Mouse (Mus musculus) hindbrain, embryonic 16.5 days (tissue): ENCODE results near the gene Grem1. TPM values are rescaled to one million over a fixed set of nuclear protein-coding genes. Genes with fewer than 3 reads are reported as not detected.

Experiments
- ATAC-seq: fragments of 200-750 bp; cut with Nextera tagmentation; 2 replicates; pipeline ENCODE4 v1.8.0; 2017; ENCODE audit warnings: moderate TSS enrichment, moderate library complexity
- H3K27ac ChIP-seq: fragments of 300-500 bp; sonication (generic); 2 replicates; pipeline ENCODE4 v1.5.1; 2014; ENCODE audit warnings: low read depth, mild to moderate bottlenecking, control low read depth, low read length, moderate library complexity
- H3K27me3 ChIP-seq: fragments of 300-500 bp; sonication (generic); replicated peaks from 2 replicates; pipeline ENCODE4 v1.6.1; 2014; ENCODE audit warnings: low read length; ENCODE audit not compliant: control insufficient read depth, insufficient read depth
- H3K36me3 ChIP-seq: fragments of 300-500 bp; sonication (generic); 2 replicates; pipeline ENCODE4 v1.6.1; 2014; ENCODE audit warnings: mild to moderate bottlenecking, low read length, moderate library complexity, mixed read lengths; ENCODE audit not compliant: control insufficient read depth, insufficient read depth
- H3K4me1 ChIP-seq: fragments of 300-500 bp; sonication (generic); 2 replicates; pipeline ENCODE4 v1.6.1; 2014; ENCODE audit warnings: low read depth, low read length; ENCODE audit not compliant: control insufficient read depth, insufficient read depth
- H3K4me2 ChIP-seq: fragments of 300-500 bp; sonication (generic); 2 replicates; pipeline ENCODE4 v1.6.1; 2014; ENCODE audit warnings: mild to moderate bottlenecking, low read length, control low read depth, moderate library complexity
- H3K4me3 ChIP-seq: fragments of 300-500 bp; sonication (generic); 2 replicates; pipeline ENCODE4 v1.5.1; 2014; ENCODE audit warnings: mild to moderate bottlenecking, low read length, control low read depth, moderate library complexity
- H3K9ac ChIP-seq: fragments of 300-500 bp; sonication (generic); 2 replicates; pipeline ENCODE4 v1.6.1; 2014; ENCODE audit warnings: low read depth, mild to moderate bottlenecking, control low read depth, low read length, moderate library complexity
- H3K9me3 ChIP-seq: fragments of 300-500 bp; sonication (generic); 2 replicates; pipeline ENCODE4 v1.6.1; 2014; ENCODE audit warnings: mild to moderate bottlenecking, low read length, moderate library complexity; ENCODE audit not compliant: control insufficient read depth
- WGBS: fragments of 180-500 bp; shearing (Covaris S2); extraction: QIAGEN DNeasy Blood & Tissue Kit; methylation state at CpG from one replicate; pipeline ENCODE4 v1.1.7; 2014; 5-methylcytosine and 5-hydroxymethylcytosine counted together
- polyA plus RNA-seq: library from polyadenylated mRNA; unstranded; fragments of >200 nt; fragmentation: Nextera tagmentation; extraction: Ambion mirVana; gene quantifications from 2 replicates; pipeline ENCODE4 v1.2.1, GENCODE M21; 2015

Gene Grem1
- polyA plus RNA-seq, 1 experiment from 2014 or later: 2.0 TPM

DNA sequence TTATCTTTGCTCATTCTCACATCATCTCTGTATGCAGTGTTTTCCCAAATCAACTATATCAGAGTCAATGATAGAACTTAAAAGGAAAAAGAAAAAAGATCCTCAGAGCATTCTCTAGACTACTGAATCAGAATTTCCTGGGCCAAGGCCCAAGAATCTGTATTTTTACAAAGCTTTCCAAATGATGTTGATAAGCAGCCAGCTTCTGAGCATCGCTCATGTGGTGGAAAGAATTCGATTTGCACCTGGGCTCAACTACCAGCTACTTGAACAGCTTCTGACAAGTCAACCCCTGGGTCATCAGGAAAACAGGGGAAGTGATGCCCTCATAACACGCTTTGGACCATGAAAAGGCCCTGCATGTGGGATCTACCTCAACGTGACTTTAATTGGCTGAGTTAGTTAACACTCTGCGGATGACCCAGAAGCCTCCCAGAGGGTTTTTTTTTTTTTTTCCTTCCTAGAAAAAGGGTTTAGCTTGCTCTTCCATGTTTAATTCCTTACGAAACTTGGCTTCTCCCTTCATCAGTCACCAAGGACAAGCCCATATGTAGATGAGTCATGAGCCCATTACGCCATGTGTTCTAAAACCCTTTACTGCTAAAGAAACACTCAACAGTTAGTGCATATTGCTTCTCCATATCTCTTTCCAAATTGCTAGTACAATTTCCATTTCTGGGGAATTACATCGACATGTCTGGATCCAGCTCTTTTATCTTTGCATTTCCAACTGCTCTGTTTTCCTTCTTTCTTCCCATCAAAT lies 10.3 kb upstream of the Grem1 start:
- H3K4me2 ChIP-seq: no peak overlapping the region
- H3K36me3 ChIP-seq: no peaks in the 10 kb centered on the region
- no peaks in the 10 kb centered on the region for H3K9me3 ChIP-seq
- H3K27me3 ChIP-seq: no peaks in the 10 kb centered on the region
- H3K9ac ChIP-seq: no peak overlapping the region
- H3K4me3 ChIP-seq: no peak overlapping the region
- no peak overlapping the region for H3K27ac ChIP-seq
- H3K4me1 ChIP-seq: no peaks in the 10 kb centered on the region
- 91% methylated on average over 8 of the region's 8 CpGs for WGBS
- no peak for ATAC-seq

GRCm38 (mm10) chr2:113765885-113766284 lies 7.4 kb upstream of the Grem1 start:
- Histone ChIP-seq H3K4me1 (no peaks in the 10 kb centered on the region), H3K9ac (no peak overlapping the region), H3K36me3 (no peaks in the 10 kb centered on the region), H3K4me2 (no peak overlapping the region), H3K27me3 (no peaks in the 10 kb centered on the region), H3K4me3 (no peak overlapping the region), H3K27ac (no peak overlapping the region), H3K9me3 (no peaks in the 10 kb centered on the region)
- 42% methylated on average over 1 of the region's 1 CpGs for WGBS
- ATAC-seq: no peak

GRCm38 (mm10) chr2:113764968-113765367 lies 6.5 kb upstream of the Grem1 start:
- no peak overlapping the region for H3K4me3 ChIP-seq
- 83% methylated on average over 5 of the region's 5 CpGs for WGBS

GRCm38 (mm10) chr2:113757525-113758310 lies 728 bp downstream of the Grem1 start:
- Histone ChIP-seq H3K4me2 (peak overlapping the region; percentile 97), H3K4me3 (peak overlapping the region; percentile 53), H3K9me3 (no peaks in the 10 kb centered on the region), H3K9ac (peak overlapping the region; percentile 58), H3K27me3 (no peaks in the 10 kb centered on the region), H3K27ac (no peak overlapping the region), H3K36me3 (no peaks in the 10 kb centered on the region), H3K4me1 (peaks cover 14% of the 10 kb centered on the region)
- under 1% methylated on average over 47 of the region's 47 CpGs for WGBS
- ATAC-seq: peak; percentile 67

More at GRCm38 (mm10) chr2:113764968-113765367, 6.5 kb upstream of the Grem1 start:
- H3K9ac ChIP-seq: no peak overlapping the region
- H3K27ac ChIP-seq: no peak overlapping the region
- H3K4me2 ChIP-seq: no peak overlapping the region
- no peak for ATAC-seq
- H3K36me3 ChIP-seq: no peaks in the 10 kb centered on the region
- no peaks in the 10 kb centered on the region for H3K27me3 ChIP-seq
- no peaks in the 10 kb centered on the region for H3K4me1 ChIP-seq
- H3K9me3 ChIP-seq: no peaks in the 10 kb centered on the region

DNA sequence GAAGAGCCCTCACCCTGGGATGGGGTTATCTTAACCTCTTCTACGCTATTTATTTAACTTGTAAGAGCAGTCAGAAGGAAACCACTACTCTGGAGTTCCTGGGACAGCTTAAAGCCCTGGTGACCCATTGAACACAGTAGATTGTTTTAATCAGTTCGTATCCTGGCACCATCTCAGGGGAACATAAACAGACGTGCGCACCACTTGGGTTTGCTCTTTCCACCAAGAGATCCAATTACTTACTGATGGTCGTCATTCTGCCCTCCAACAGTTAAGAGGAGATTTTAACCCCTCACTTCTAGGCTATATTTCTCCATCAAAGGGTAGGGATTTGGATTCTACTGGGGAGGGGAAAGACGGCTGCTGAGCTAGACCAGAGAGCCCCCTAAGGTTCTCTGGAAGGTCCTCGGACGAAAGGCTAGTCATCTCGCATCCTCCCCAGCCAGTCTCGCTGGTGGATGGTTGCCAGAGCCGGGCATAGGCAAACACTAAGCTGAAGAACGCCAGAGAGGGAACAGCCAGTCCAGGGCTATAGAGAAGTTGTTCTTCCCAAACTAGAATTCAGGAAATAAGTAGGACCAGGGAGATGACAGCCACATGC lies 1.4 kb downstream of the Grem1 start:
- H3K27ac ChIP-seq: no peak overlapping the region
- peak; percentile 31; the same call in 1 of the 2 replicates for ATAC-seq
- peak overlapping the region; percentile 97 for H3K4me2 ChIP-seq
- no peaks in the 10 kb centered on the region for H3K27me3 ChIP-seq
- WGBS: 3% methylated on average over 12 of the region's 12 CpGs
- H3K4me3 ChIP-seq: peak overlapping the region; percentile 53
- no peaks in the 10 kb centered on the region for H3K9me3 ChIP-seq
- peaks cover 14% of the 10 kb centered on the region for H3K4me1 ChIP-seq
- peak overlapping the region; percentile 58 for H3K9ac ChIP-seq
- no peaks in the 10 kb centered on the region for H3K36me3 ChIP-seq

DNA sequence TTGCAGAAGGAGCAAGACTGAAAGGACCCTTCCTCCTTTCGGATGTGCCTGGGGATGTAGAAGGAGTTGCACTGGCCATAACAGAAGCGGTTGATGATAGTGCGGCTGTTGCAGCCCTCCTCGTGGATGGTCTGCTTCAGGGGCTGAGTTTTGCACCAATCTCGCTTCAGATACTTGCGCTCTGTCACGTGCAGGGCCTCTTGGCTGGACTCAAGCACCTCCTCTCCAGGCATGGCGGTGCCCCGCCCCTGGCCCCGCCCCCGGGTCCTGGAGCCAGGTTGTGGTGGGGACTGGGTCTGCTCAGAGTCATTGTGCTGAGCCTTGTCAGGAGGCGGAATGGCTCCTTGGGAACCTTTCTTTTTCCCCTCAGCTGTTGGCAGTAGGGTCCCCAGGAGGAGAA lies 8.7 kb downstream of the Grem1 start:
- ATAC-seq: no peak
- no peak overlapping the region for H3K4me2 ChIP-seq
- H3K36me3 ChIP-seq: peaks cover 3% of the 10 kb centered on the region; the same call in 1 of the 2 replicates
- H3K9me3 ChIP-seq: no peaks in the 10 kb centered on the region
- WGBS: 81% methylated on average over 12 of the region's 12 CpGs
- no peaks in the 10 kb centered on the region for H3K4me1 ChIP-seq
- H3K27ac ChIP-seq: no peak overlapping the region
- H3K4me3 ChIP-seq: no peak overlapping the region
- H3K9ac ChIP-seq: no peak overlapping the region
- no peaks in the 10 kb centered on the region for H3K27me3 ChIP-seq

DNA sequence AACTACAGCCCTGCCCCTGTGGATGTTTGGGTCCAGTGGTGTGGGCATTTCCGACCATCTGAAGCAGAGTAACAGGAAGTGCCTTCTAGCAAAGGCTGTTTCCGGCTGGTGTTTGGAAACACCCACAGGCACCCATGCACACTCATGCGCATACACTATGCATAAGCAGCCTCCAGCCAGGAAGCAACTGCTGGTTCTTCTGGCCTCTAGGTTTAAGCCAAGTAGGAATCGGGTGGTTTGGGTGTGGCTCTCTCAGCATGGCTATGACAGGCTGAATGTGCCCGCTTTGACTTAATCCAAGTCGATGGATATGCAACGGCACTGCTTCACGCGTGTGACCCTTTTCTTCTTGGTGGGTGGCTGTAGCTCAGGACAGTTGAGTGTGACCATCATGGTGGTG lies 9.1 kb downstream of the Grem1 start:
- Histone ChIP-seq H3K4me3 (no peak overlapping the region), H3K27me3 (no peaks in the 10 kb centered on the region), H3K4me2 (no peak overlapping the region), H3K9ac (no peak overlapping the region), H3K9me3 (no peaks in the 10 kb centered on the region), H3K27ac (no peak overlapping the region), H3K4me1 (no peaks in the 10 kb centered on the region), H3K36me3 (peaks cover 3% of the 10 kb centered on the region; the same call in 1 of the 2 replicates)
- 94% methylated on average over 9 of the region's 9 CpGs for WGBS
- ATAC-seq: no peak

GRCm38 (mm10) chr2:113728581-113728980 lies 29.9 kb downstream of the Grem1 start:
- Histone ChIP-seq H3K4me1 (no peaks in the 10 kb centered on the region), H3K27me3 (no peaks in the 10 kb centered on the region), H3K27ac (no peak overlapping the region), H3K4me3 (no peak overlapping the region), H3K9me3 (no peaks in the 10 kb centered on the region), H3K4me2 (no peak overlapping the region), H3K9ac (no peak overlapping the region), H3K36me3 (no peaks in the 10 kb centered on the region)
- WGBS: 95% methylated on average over 3 of the region's 3 CpGs
- no peak for ATAC-seq

- Histone ChIP-seq H3K9me3 (no peaks in the 10 kb centered on the region), H3K36me3 (no peaks in the 10 kb centered on the region), H3K4me3 (no peak overlapping the region), H3K27me3 (no peaks in the 10 kb centered on the region), H3K9ac (no peak overlapping the region), H3K27ac (no peak overlapping the region), H3K4me2 (no peak overlapping the region), H3K4me1 (no peaks in the 10 kb centered on the region)
- 72% methylated on average over 2 of the region's 2 CpGs for WGBS
- ATAC-seq: no peak
These were observed 43.6 kb downstream of the Grem1 start for GRCm38 (mm10) chr2:113714801-113715200.
